Mouse (Mus musculus) urinary bladder, adult 18-20 months (tissue): ENCODE measurements around the gene Rad51b.

Experiments
- DNase-seq, 2 experiments: peaks; one replicate each; pipeline ENCODE4 v3.0.0; 2022; ENCODE audit warnings: low spot score in 2 of 2, mixed read lengths in 2 of 2

Gene Rad51b

DNA sequence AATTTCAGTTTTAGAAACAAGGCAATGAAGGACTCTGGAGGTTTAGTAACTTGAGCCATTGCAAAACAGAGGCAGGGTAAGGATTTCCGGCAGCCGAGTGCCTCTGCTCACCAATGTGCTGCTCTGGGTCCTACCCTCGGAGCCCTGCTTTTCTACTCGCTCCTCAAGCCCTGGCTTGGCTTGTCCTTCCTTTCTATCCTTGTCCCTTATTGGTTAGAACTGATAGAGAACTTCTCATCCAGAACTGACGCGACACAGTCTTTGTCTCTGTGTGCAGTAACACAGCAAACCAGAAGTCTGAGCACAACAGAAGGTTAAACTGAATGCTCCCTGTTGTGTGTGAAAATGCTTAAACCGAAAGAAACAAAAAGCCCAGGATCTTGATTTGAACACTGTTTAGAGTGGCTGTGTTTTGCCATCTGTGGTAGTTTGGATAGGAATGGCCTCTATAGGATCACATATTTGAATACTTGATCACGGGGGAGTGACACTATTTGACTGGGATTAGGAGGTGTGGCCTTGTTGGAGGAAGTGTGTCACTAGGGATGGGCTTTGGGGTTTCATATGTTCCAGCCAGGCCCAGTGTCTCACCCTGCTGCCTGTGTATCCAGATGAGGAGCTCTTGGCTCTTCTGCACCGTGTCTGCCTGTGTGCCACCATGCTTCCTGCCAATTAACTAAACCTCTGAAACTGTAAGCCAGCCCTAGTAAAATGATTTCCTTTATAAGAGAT, 389.7 kb downstream of the Rad51b start:
- no peak for DNase-seq

DNA sequence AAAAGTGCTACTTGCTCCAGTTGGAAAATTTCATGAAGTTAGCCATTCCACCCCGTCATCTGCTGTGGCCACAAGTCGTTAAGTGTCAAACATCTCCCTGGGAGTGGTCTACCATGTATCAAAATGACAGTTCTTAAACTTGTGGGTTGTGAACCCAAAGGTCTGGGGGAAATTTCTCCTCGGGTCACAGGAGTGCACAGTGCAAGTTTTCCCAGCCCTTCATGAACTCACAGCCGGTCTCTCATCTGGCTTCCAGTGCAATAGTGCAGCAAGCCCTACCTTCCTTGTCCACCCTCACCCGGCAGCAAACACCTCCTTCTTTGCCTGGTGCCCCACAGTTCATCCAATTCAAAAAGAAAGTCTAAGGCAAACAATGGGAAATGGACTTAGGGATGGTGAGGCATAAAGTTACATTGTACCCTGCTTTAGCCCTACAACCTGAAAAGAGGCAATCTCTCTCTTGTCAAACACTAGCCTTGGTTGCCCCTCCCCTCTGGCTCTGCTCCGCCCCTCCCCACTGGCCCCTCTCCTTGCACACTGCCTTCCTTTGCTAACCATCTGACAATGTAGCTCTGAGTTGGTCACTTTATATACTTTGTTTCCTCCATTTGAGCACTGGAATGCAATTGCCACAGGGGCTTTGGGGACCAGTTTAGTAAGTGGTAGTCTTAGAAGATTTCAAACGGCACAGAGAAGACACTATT, 390.8 kb downstream of the Rad51b start:
- no peak for DNase-seq

DNA sequence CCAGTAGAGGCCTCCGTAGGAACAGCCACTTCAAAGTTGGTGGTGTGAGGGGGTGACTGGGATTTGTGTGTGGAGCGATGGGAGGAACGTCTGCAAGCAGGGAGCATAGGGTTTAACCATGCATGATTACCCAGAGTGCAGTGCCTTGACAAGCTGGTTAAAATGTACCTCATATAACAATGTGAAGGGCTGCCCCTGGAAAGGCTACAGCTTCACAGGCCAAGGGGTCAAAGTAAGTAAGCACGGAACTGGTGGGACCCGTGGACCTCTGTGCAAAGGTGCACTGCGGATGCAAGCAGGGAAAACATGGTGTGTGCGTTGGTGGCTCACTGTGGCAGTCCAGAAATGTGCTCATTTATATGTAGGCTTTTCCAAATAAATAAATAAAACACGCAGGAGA, 392.2 kb downstream of the Rad51b start:
- no peak for DNase-seq

DNA sequence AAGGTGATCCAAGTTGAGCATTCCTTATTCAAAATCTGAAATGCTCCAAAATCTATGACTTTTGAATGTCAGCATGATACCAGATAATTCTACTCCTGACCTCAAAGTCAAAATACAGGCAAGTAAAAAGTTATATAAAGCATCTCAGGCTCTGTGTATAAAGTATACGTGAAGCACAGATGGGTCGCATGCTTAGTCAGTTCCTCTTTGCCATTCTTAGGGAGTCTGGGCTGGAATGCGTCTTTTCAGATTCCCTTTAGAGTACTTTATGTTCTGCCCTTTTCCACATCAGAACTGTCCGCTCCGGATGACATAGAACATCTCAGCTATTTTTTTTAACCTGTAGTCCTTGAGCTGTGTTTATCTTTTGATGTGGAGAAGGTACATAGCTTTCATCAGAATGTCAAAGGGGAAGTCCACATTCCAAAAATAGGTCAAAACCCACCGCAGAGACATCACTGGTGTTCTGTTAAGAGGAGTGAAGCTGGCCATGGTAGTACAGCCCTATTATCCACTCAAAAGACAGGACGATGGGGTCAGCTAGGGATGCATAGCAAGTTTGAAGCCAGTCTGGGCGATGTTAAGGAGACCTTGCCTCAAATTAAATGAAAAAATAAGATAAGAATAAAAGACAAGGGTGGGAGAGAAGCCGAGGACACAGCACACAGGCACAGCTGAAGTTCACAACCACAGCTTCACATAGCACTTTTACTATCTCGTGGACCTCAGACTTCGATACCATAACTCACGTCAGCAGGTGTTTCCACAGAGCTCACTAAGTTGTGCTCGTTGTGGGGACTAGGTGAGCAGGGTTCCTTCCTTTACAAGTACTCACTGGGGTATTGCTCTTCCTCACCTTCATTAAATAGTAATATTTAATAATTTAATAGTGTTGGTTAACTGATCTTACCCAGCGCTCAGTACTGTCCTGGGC, 395.1 kb downstream of the Rad51b start:
- no peak for DNase-seq

DNA sequence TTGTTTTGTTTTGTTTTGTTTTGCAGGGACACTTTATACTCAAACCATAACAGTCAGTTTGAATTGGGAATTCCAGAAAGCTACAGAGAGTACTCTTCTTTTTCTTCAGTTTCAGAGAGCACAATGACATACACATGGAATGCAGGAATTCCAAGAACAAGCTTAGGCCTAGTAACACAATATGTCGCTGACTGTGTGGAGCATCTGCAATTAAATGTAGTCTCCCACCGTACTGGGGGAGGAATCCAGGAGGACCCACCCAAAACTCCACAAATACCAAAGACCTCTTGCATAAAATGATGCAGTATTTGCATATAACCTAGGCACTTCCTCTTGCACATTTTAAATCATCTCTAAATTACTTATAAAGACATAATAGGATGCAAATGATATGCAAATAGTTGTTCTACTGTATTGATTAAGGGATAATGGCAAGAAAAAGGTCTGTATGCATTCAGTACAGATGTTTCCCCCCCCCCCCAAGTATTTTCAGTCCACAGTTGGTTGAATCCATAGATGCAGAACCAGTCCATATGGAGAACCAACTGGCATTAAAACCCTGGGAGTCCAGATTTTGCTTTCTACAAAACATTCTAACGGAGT, 398.9 kb downstream of the Rad51b start:
- no peak for DNase-seq

DNA sequence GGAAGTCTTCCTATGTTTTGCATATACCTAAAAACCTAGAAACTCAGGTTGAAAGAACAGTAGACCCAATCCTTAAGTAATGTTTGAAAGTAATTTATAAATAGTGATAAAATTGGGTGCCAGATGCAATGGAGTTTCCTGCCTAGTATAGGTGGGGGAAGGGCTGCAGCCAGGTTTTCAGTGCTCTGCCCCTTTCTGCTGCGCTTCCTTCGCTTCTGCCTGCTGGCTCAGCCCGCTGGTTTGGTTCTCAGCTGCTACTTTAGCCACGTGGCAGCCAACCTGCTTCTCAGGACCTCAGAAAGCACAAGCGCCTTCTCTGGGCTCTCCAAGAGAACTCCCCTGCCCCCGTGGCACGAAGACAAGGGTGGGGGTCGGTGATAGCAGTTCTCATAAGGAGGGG, 406.5 kb downstream of the Rad51b start:
- no peak for DNase-seq

DNA sequence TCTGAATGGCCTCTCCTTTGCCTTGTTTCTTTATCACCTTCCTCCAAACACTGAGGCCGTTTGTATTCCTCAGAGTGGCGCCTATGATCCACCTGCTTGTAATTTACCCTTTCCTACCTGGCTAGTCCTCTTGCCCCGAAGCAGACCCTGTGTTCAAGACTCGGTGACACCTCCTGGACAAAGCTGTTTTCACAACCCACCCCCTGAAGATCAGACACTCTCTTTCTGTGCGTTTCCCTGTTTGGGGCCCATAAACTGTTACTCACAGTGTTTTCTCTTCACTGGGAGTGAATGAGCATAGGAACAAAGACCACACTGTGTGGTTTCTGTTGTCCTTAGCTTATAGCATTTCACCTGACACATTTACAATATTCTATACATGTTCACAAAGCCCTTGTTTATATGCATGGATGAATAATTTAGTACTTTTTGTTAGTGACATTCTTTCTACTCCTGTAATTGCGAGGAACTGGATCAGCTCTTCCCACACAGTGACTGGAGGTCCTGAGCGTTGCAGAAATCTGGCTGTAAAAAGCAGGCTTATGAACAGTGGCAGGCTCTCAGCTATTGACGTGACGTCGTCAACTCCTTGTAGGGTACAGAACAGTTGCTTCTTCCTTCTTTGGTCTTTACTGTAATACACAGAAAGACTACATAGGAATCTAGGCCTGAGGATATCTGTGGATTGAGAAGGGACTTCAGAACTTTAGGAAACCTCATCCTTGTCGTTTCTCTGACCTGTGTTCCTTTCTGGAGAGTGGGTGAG, 408.6 kb downstream of the Rad51b start:
- DNase-seq: no peak

DNA sequence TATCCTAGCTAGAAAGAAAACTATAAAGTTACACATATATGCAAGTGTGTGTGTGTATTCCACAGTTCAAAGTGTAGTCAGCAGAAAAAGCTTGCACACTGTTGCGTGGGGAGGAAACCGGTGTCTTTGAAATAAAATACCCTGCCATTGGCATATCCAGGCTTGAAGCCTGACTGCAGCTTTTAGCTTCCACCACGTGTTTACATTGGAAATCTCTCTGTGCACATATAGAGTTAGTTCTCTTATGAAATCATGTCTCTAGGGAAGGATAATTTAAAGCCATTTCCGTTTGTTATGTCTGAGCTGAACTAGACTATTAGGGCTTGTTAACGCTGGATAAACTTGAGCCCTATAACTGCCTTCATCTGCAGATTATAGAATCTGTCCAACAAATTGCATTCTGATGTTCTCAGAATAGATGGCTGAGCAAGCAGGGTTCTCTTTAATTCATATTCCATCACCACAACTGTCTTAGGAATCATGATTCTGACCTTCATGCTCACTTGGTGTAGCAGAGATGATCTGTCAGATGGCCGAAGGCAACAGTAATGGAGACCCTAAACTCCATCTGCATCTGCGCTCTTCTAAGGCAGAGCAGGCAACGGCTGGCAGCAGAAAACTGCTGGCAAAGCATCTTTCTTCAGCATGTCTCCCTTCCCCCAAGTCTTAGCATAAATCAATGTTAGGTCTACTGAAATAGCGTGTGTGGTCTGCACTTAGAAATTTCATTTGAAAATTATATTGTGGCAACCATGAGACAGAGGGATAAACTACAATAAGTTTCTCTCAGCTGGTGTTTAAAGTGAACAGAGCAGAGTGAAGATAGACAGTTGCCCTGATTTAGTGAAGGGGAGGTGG, 410.7 kb downstream of the Rad51b start:
- no peak for DNase-seq

DNA sequence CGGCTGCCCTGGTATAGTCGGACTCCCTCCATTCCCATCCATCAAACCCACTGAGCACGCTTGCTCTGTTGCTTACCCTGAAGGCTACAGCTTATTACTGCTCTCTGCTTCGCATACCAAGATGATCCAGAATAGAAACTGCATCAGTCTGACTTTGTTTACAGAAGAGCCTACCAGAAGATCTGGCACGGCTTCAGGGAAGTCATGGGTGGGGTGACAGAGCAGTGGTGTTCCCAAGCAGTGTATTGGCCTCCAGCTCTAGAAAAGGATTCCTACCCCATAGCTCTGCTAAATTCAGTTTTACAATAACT, 411.3 kb downstream of the Rad51b start:
- peak in 1 of 2 experiments; percentile 59 for DNase-seq

DNA sequence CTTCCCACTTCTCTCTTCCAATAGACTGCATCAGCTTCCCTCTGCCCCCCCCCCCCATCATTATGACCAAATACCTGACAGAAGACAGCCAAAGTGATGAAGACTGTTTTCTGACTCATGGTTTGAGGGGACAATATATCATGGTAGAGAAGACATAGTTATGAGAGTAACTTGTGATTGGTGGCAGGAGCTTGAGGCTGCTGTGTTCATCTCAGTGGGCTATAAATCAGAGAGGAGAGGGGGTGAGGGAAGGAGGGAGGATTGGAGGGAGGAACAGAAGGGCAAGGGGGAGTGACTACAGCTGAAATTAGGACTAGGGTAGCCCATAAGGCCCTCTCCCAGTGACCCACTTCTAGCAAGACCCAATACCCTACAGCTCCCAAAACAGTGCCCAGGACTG, 416.2 kb downstream of the Rad51b start:
- DNase-seq: no peak

DNA sequence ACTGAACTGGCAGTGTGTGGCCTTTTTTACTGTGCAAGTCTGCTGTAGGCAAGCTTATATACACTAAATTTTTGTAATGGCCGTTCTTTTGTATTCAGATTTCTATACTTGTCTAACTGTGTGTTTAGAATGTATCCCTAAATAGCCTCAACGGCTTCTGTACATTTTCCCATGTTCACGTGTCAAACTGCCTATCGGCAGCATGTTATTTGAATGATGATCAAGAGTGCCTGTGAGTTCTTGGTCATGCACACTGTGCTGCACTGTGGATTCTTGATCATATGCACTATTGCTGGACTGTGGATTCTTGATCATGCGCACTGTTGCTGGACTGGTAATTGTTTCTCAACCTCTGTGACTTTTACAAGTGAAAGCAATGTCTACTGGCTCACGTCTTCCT, 417.4 kb downstream of the Rad51b start:
- no peak for DNase-seq

DNA sequence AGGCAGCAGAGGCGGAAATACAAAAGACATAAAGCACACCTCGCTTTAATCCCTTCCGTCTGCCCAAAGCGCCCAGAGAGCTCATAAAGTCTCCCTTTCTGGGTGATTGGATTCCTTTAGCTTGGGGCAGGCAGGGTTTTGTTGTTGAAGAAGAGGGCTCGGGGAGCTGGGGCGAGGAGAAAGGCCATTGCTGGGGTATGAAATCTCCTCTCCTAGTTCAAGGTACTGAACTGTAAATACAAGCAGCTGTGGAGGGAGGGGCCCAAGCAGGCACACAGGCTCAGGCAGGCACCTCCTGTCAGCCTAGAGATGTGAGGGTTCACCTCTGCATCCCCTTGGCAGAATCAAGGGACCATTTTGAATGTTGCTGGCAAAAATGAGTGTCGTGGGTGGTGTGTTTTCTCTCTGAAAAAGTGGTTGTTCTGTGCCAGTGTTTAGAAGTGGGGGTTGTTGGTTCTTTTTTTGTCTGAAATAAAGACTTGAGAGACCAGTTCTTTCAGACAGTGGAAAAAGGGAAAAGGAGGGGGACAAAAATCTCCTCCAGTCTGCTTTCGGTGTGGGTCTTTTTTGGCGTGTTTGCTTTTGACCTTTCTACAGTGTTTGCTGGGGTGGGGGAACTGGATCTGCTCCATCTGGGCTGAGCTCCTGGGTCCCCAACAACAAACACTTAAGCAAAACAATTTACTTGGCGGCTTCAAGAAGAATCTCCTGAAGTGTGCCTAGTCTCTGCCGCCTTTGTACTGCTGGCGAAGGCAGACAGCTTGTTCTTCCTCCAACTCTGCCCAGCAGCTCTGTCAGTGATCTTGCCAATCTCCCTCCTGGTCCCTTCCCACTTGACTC, 418.6 kb downstream of the Rad51b start:
- DNase-seq: peak; percentile 41 to 54

DNA sequence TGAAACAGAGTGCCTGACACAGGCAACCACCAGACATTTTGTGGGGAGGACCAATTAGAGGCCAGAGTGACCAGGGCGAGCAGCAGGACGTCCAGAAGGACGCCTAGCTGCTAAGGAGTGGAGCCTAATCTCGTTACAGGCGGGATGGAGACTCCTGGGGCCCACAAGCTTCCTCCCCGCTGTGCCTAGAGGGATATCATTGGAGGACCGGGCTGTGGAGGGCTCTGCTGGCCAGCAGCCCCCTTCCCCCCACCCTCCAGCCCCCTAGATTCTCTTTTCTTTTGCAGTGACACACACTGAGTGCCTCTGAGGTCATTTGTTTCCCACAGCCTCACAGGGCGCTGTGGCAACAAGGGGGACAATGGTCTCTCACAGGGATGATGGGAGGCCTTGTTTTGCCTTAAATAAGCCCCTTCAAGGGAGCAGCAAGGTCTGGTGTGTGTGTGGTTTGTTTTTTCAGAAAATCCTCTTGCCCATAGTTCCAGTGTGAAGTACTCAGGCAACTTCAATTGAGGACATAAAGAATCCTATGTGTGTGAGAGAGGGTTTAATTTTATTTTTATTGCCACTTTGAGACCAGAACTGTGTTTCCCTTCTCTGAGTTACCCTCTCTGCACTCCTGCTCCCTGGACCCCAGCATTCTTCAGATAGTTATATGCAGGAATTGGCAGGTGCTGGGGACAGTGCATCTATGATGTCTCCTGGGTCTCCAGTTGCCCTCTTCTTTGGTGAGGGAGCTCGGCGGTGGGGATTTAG, 422.2 kb downstream of the Rad51b start:
- DNase-seq: no peak

DNA sequence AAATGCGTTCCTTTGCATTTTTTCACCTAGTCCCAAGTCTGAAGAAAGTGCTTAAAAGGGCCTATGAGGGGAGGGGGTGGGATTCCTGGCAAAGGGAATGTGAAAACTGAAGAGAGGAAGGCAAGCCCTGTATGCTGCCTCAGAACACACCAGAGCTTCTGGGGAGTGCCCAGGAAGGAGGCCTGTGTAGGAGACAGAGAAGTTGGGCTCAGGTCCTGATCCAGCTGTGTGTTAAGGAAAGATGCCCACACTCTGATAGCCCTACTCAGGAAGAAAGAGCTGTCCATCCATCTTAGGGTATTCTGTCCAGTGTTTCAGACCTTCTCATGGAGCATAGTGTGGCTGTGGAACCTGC, 422.7 kb downstream of the Rad51b start:
- no peak for DNase-seq

DNA sequence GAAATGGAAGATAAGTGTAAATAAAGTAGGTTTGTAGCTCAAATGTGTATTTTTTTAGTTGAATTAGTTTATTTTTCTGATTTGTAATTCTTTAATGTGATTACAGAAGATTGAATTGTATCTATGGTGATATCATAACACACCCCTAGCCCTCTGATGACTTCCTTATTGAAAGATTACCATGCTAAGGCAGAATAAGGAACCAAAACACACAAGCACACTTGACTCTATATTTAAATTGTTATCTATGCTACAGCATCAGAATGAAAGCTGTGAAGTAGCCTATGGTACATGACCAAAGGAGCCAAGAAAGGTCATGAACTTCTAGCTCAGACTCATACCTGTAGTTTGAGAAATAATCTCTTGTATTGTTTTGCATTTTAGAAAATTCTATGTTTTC, 427.8 kb downstream of the Rad51b start:
- DNase-seq: no peak

DNA sequence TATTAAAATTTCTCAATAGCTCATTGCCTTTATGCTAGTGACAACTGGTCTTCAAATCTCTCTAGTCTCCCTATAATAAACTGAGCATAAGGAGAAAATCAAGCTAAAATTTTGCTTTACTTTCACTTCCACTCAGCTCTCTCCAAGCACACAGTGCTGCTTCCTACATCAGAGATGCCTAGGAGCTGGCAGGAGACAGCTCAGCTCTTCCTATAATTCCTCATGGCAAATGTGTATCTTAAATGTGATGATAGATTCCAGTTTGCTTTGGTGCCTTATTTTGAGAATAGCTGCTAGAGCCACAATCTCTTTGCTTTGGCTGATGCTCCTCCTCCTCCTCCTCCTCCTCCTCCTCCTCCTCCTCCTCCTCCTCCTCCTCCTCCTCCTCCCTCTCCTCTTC, 428.6 kb downstream of the Rad51b start:
- DNase-seq: no peak

DNA sequence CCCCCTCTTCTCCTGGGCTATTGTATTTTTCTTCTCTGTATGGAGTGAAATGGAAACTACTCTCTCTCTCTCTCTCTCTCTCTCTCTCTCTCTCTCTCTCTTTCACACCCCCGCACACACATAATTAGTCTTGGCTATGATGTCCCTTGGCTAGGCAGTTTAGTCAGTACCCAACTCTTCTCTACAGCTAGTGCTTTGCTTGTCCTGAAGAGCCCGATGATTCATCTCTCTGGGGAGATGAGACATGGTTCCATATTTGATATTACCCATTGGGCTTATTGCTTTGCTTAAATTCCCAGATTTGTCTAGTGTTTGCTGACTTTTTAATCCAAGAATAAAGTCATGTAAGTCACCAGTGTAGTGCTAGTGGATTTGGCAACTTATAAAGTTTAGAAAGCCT, 429.0 kb downstream of the Rad51b start:
- DNase-seq: no peak

DNA sequence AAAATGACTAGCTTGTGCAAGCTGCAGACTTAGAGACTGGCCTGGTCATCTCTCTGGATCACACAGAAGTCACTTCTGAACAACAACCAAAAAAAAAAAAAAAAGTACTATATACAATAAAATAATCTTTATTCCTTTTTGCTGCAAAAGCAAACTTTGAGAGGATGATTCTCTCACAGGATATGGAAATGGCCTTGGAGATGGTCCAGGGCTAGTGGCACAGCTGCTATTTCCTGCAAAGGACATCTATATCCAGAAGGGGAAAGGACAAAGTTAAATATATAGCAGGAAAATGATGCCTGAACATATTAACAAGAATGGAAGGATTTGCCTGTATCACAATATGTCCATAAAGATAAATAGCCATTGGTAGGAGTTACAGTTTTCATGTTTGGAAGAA, 429.9 kb downstream of the Rad51b start:
- no peak for DNase-seq

DNA sequence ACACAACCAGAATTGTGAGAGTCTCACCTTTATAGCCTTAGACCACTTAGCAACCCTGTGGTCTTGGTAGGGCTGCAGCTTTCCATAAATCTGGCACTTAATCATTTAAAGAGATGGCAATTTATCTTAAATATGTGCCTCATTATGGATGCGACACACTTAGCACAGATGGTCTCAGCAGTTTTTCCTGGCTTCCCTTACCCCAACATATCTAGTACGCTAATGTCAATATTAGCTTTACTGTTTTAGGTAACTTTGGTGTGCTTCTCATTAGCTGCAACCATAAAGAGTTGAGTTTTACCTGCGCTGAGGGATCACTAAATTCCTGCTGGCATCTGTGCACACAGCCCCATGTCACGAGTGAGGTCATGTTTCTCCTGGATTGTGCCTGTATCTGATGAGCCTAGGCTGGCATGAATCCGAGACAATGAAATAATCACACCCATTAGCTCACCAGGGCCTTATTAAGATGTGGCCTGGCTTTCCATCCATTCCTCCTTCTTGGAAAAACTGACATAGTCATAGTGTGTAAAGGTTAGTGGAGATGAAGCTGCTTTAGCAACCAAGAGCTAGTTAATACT, 432.9 kb downstream of the Rad51b start:
- DNase-seq: no peak
